Mouse (Mus musculus): ENCODE data around the gene Serpinb2.

DNA sequence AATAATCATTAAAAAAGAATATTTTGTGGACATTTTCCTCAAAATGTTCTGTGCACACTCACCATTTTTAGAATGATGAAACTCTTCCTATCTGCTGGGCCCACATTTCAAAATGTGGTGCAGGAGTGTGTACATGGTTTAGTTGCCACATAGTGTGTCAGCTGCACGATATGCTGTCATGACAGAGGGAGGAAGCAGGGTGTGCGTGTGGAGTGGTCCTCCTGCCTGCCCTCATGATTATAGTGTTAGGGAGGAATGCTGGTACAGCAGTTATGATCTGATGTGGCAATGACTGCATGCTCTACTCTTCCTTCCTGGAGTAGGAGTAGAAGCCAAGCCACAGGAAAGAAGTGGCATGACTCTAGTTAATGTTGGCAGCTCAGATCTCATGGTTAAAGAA lies 14.4 kb upstream of the Serpinb2 start:
- TF ChIP-seq CTCF (IDR thresholded peaks at IDR 0.05; ENCODE audit: low read depth, low read length) (no peak), EP300 (IDR thresholded peaks at IDR 0.05; ENCODE audit: insufficient read depth, low read depth, low read length) (no peak), POLR2A (IDR thresholded peaks at IDR 0.05; ENCODE audit: insufficient read depth, low read length) (no peak)
